Mouse (Mus musculus) ES-Bruce4 (cell line): Measurements from ENCODE around the gene Map2k5. TPM values are rescaled to one million over a fixed set of nuclear protein-coding genes. Genes with fewer than 3 reads are reported as not detected.

Experiments used
- H3K27ac ChIP-seq: 2 replicates; pipeline ENCODE4 v1.5.1; 2012; ENCODE audit warnings: low read length, inconsistent platforms; ENCODE audit not compliant: insufficient read depth
- H3K27me3 ChIP-seq: 2 replicates; pipeline ENCODE4 v1.6.1; 2012; ENCODE audit warnings: mild to moderate bottlenecking, low read length, inconsistent platforms; ENCODE audit not compliant: control insufficient read depth, poor library complexity, insufficient read depth, severe bottlenecking
- H3K36me3 ChIP-seq: 2 replicates; pipeline ENCODE4 v1.6.1; 2012; ENCODE audit warnings: inconsistent platforms, mild to moderate bottlenecking, low read length, moderate library complexity; ENCODE audit not compliant: control insufficient read depth, poor library complexity, insufficient read depth, severe bottlenecking
- H3K4me1 ChIP-seq: one replicate; pipeline ENCODE4 v1.8.1; 2011; ENCODE audit warnings: low read length; ENCODE audit not compliant: control insufficient read depth, insufficient read depth
- H3K4me3 ChIP-seq: 2 replicates; pipeline ENCODE4 v1.5.1; 2011; ENCODE audit warnings: low read depth, mild to moderate bottlenecking, low read length
- H3K9ac ChIP-seq: 2 replicates; pipeline ENCODE4 v1.6.1; 2012; ENCODE audit warnings: low read depth, mild to moderate bottlenecking, inconsistent platforms; ENCODE audit not compliant: poor library complexity, severe bottlenecking
- H3K9me3 ChIP-seq: replicated peaks from 2 replicates; pipeline ENCODE4 v1.6.1; 2012; ENCODE audit warnings: mild to moderate bottlenecking, low read length, inconsistent platforms; ENCODE audit not compliant: control insufficient read depth, poor library complexity, insufficient read depth, severe bottlenecking
- CTCF ChIP-seq: IDR thresholded peaks from one replicate; pipeline ENCODE4 v1.8.1; 2011; ENCODE audit warnings: low read depth, low read length
- EP300 ChIP-seq: IDR thresholded peaks from 2 replicates; pipeline ENCODE4 v1.6.1; 2011; ENCODE audit warnings: low read depth, low read length; ENCODE audit not compliant: insufficient read depth
- POLR2A ChIP-seq: IDR thresholded peaks from one replicate; pipeline ENCODE4 v1.8.1; 2011; ENCODE audit warnings: low read length; ENCODE audit not compliant: insufficient read depth
- polyA plus RNA-seq: library from polyadenylated mRNA; stranded (reverse); fragments of >200 nt; gene quantifications from 2 replicates; pipeline ENCODE4 v1.2.4, GENCODE M21; 2011; ENCODE audit warnings: low read depth; ENCODE audit not compliant: missing spikeins, insufficient read depth, insufficient read length

Map2k5 gene
- polyA plus RNA-seq, 1 experiment = 27.8 TPM

DNA sequence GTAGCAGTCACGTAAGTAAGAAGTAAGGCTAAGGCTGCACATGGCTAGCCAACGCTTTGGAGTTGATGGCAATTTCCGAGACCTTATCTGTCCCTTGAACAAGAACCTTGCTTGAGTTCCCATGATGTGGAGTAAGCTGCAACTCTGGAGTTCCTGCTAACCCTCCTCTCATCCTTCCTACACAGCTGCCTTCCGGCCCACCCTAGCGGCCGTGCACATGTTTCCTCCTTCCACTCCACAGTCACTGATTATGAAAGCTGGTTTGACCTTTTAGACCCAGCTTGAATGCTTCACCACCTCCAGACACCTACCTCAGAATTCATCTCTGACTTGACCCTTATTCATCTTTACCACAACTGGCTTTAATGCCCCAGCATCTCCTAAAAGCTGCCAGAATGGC lies 82.9 kb downstream of the Map2k5 start:
- no peak overlapping the region for H3K9ac ChIP-seq
- no peaks in the 10 kb centered on the region for H3K36me3 ChIP-seq
- H3K4me1 ChIP-seq = no peaks in the 10 kb centered on the region
- H3K4me3 ChIP-seq = no peak overlapping the region
- no peaks in the 10 kb centered on the region for H3K27me3 ChIP-seq
- H3K9me3 ChIP-seq = no peaks in the 10 kb centered on the region
- TF ChIP-seq POLR2A (no peak), EP300 (no peak), CTCF (no peak)
- H3K27ac ChIP-seq = no peak overlapping the region

DNA sequence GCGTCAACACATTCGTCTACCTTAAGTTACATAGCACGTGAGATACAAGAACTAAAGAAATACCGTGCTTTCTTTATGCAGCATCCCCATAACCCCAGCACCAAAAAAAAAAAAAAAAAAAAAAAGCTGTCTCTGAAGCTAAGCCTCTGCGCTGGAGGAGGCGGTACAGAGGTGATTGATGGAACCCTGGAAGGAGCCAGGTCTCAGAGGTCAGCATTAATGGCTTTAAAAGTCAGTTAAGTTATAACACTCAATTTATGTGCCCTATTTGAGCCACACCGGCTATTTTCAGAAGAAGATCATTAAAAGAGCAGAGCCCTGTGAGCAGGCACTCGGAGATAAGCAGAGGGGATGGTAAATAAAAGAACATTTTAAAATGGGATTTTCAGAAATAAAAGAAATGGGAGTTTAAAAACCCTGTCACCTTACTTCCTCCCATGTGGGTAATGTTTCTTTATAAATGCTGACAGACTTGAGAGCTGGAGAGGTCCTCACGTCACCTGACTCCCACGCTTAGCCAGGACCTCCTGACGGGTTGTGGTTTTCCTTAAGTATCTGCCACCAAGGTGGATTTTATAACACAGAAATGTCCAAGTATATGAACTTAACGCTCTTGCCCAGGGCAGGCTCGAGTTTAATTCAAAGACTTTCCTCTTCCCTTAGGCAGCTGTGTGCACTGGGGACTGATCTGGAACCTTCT lies 83.8 kb downstream of the Map2k5 start:
- H3K9me3 ChIP-seq = no peaks in the 10 kb centered on the region
- H3K36me3 ChIP-seq = no peaks in the 10 kb centered on the region
- TF ChIP-seq EP300 = no peak
- TF ChIP-seq POLR2A = no peak
- no peak for TF ChIP-seq CTCF
- no peaks in the 10 kb centered on the region for H3K4me1 ChIP-seq
- no peaks in the 10 kb centered on the region for H3K27me3 ChIP-seq
- no peak overlapping the region for H3K4me3 ChIP-seq
- no peak overlapping the region for H3K27ac ChIP-seq
- H3K9ac ChIP-seq = no peak overlapping the region

DNA sequence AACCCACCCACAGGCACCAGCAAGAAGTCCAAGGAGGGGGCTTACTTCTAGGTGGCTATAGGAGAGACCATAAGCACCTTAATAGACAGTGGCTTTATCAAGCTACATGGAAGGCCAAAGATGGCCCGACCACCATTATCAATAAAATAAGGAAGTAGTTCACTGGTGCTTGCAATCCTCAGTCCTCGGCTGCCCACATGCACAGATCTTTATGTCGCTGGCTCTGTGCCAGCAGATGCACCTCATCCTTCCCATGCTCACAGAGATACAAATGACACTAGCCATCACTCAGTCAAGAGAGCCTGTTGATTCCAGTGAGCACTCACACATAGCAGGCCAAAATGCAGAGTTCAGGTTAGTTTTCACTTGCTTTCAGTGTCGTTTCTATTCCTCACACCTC lies 89.0 kb downstream of the Map2k5 start:
- no peak overlapping the region for H3K27ac ChIP-seq

DNA sequence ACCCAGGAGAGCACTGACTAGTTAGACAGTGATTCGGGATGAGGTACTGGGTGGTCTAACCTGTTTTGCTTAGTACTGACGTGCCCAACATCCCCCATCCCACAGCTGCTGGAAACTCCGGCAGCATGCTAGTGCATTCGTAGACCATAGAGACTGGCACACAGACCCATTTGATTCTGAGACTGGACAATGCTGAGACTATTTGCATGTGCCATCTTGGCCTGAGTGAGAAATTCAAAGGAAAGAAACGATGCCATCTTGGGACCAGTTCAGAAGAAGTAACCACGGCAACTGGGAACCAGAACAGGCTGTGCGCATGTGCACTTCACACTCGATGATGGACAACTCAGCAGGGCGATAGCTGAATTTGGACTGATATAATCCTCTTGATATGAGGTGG lies 93.3 kb downstream of the Map2k5 start:
- Histone ChIP-seq H3K27me3 (no peaks in the 10 kb centered on the region), H3K27ac (no peak overlapping the region), H3K9me3 (0 out of 2 replicates have a peak, but pooled peaks cover 2% of the 10 kb centered on the region), H3K36me3 (no peaks in the 10 kb centered on the region), H3K4me1 (no peaks in the 10 kb centered on the region), H3K9ac (no peak overlapping the region), H3K4me3 (no peak overlapping the region)
- TF ChIP-seq CTCF (no peak), EP300 (no peak)

More for the DNA sequence above, 89.0 kb downstream of the Map2k5 start:
- H3K27me3 ChIP-seq = no peaks in the 10 kb centered on the region
- no peaks in the 10 kb centered on the region for H3K36me3 ChIP-seq
- no peak for TF ChIP-seq CTCF
- TF ChIP-seq POLR2A = no peak
- H3K4me3 ChIP-seq = no peak overlapping the region
- H3K4me1 ChIP-seq = no peaks in the 10 kb centered on the region
- H3K9ac ChIP-seq = no peak overlapping the region
- H3K9me3 ChIP-seq = no peaks in the 10 kb centered on the region

DNA sequence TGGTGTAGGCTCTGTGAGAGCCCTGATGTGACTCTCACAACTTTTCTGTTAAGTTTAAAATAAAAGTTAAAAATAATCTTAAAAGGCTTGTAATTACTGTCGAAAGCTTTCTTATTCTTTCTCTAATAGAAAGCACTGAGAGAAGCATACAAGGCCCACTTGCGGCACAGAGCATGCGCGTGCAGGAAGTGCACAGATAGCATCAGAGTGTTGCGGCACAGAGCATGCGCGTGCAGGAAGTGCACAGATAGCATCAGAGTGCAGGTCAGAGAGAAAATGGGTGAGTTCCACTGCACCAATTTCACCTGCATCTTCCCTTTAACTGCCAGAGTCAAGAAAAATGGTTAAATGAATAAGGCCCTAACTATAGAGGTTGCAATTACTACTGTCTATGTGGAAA lies 95.7 kb downstream of the Map2k5 start:
- no peaks in the 10 kb centered on the region for H3K27me3 ChIP-seq
- H3K36me3 ChIP-seq = no peaks in the 10 kb centered on the region
- 0 out of 2 replicates have a peak, but pooled peaks cover 2% of the 10 kb centered on the region for H3K9me3 ChIP-seq
- TF ChIP-seq EP300 (no peak), CTCF (no peak), POLR2A (no peak)
- no peak overlapping the region for H3K4me3 ChIP-seq
- no peak overlapping the region for H3K27ac ChIP-seq
- no peak overlapping the region for H3K9ac ChIP-seq
- H3K4me1 ChIP-seq = no peaks in the 10 kb centered on the region

DNA sequence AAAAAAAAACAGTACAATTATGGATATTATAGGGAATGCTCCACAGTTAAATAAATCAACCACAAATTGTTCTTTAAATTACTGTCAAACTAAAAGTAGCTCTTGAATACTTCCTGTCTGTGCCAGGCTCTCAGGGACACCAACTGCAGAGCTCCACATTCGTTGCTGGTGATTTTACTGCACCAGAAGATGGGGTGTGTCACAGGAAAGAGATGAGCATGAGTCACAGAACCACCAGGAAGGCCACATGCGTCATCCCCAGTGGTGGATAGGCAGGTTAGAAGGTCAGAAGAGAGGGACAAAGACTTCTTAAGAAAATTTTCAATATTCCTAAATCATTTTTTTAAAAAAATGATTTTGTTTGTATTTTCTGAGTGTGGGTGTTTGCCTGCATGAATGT lies 96.6 kb downstream of the Map2k5 start:
- H3K9ac ChIP-seq = no peak overlapping the region
- H3K36me3 ChIP-seq = no peaks in the 10 kb centered on the region
- TF ChIP-seq EP300 (no peak), POLR2A (no peak), CTCF (no peak)
- no peak overlapping the region for H3K4me3 ChIP-seq
- no peaks in the 10 kb centered on the region for H3K27me3 ChIP-seq
- H3K27ac ChIP-seq = no peak overlapping the region
- no peaks in the 10 kb centered on the region for H3K4me1 ChIP-seq
- H3K9me3 ChIP-seq = 0 out of 2 replicates have a peak, but pooled peaks cover 2% of the 10 kb centered on the region
